Mouse (Mus musculus) limb, embryonic 12.5 days (tissue): ENCODE measurements around the gene Nf1. TPM values are rescaled to one million over a fixed set of nuclear protein-coding genes. Genes with fewer than 3 reads are reported as not detected.

ENCODE experiments used
- ATAC-seq: fragments of 200-750 bp; cut with Nextera tagmentation; 2 replicates; pipeline ENCODE4 v1.8.0; 2017; ENCODE audit warnings: low read depth, moderate TSS enrichment; ENCODE audit not compliant: insufficient number of reproducible peaks, insufficient read depth, low FRiP score, low TSS enrichment
- H3K27ac ChIP-seq: fragments of 300-500 bp; sonication (generic); 2 replicates; pipeline ENCODE4 v1.5.1; 2016; ENCODE audit warnings: mild to moderate bottlenecking, moderate library complexity
- H3K27me3 ChIP-seq: fragments of 300-500 bp; sonication (generic); 2 replicates; pipeline ENCODE4 v1.6.1; 2016; ENCODE audit warnings: mild to moderate bottlenecking, moderate library complexity
- H3K36me3 ChIP-seq: fragments of 300-500 bp; sonication (generic); 2 replicates; pipeline ENCODE4 v1.6.1; 2016; ENCODE audit warnings: mild to moderate bottlenecking, moderate library complexity
- H3K4me1 ChIP-seq: fragments of 300-500 bp; sonication (generic); replicated peaks from 2 replicates; pipeline ENCODE4 v1.6.1; 2016
- H3K4me2 ChIP-seq: fragments of 300-500 bp; sonication (generic); 2 replicates; pipeline ENCODE4 v1.6.1; 2016; ENCODE audit warnings: mild to moderate bottlenecking, moderate library complexity
- H3K4me3 ChIP-seq: fragments of 300-500 bp; sonication (generic); replicated peaks from 2 replicates; pipeline ENCODE4 v1.5.1; 2016; ENCODE audit warnings: mild to moderate bottlenecking
- H3K9ac ChIP-seq: fragments of 300-500 bp; sonication (generic); replicated peaks from 2 replicates; pipeline ENCODE4 v1.6.1; 2016; ENCODE audit warnings: mild to moderate bottlenecking, moderate library complexity
- H3K9me3 ChIP-seq: fragments of 300-500 bp; sonication (generic); 2 replicates; pipeline ENCODE4 v1.6.1; 2016; ENCODE audit warnings: mild to moderate bottlenecking, moderate library complexity
- WGBS: fragments of 180-500 bp; shearing (Covaris S2); methylation state at CpG from one replicate; pipeline ENCODE4 v1.1.7; 2016; 5-methylcytosine and 5-hydroxymethylcytosine counted together
- polyA plus RNA-seq: library from polyadenylated mRNA; unstranded; fragments of >200 nt; fragmentation: Nextera tagmentation; extraction: Ambion mirVana; gene quantifications from 2 replicates; pipeline ENCODE4 v1.2.1, GENCODE M21; 2016

Nf1 gene
- polyA plus RNA-seq, 1 experiment from 2014 or later: 9.3 TPM

GRCm38 (mm10) chr11:79529226-79529625 is 189.7 kb downstream of the Nf1 start:
- H3K36me3 ChIP-seq: peaks cover 48% of the 10 kb centered on the region
- H3K9ac ChIP-seq: no peak overlapping the region
- 92% methylated on average over 6 of the region's 6 CpGs for WGBS
- no peak overlapping the region for H3K4me2 ChIP-seq
- no peaks in the 10 kb centered on the region for H3K9me3 ChIP-seq
- H3K4me1 ChIP-seq: no peaks in the 10 kb centered on the region
- no peaks in the 10 kb centered on the region for H3K27me3 ChIP-seq
- H3K4me3 ChIP-seq: no peak overlapping the region
- no peak for ATAC-seq
- H3K27ac ChIP-seq: no peak overlapping the region

GRCm38 (mm10) chr11:79529736-79530135 is 190.2 kb downstream of the Nf1 start:
- Histone ChIP-seq H3K27me3 (no peaks in the 10 kb centered on the region), H3K4me2 (no peak overlapping the region), H3K27ac (no peak overlapping the region), H3K4me3 (no peak overlapping the region), H3K9ac (no peak overlapping the region), H3K4me1 (no peaks in the 10 kb centered on the region), H3K36me3 (peaks cover 49% of the 10 kb centered on the region), H3K9me3 (no peaks in the 10 kb centered on the region)
- WGBS: 93% methylated on average over 2 of the region's 2 CpGs
- no peak for ATAC-seq

GRCm38 (mm10) chr11:79530333-79530761 is 190.9 kb downstream of the Nf1 start, which contains the start of the genes Evi2 and Evi2a:
Gene Evi2, minus strand, starts transcription at chr11:79530589.
Gene Evi2a, minus strand, starts transcription at chr11:79530609.
- H3K9ac ChIP-seq: no peak within 1 kb of the TSS
- ATAC-seq: no peak
- H3K36me3 ChIP-seq: peaks cover 49% of the 10 kb centered on the region
- no peak within 1 kb of the TSS for H3K27ac ChIP-seq
- H3K4me3 ChIP-seq: no peak within 1 kb of the TSS
- WGBS: 88% methylated on average over 7 of the region's 7 CpGs
- H3K27me3 ChIP-seq: no peaks in the 10 kb centered on the region
- no peaks in the 10 kb centered on the region for H3K9me3 ChIP-seq
- H3K4me1 ChIP-seq: no peaks in the 10 kb centered on the region
- no peak within 1 kb of the TSS for H3K4me2 ChIP-seq

- WGBS: 89% methylated on average over 11 of the region's 11 CpGs
- Histone ChIP-seq H3K4me1 (no peaks in the 10 kb centered on the region), H3K27me3 (no peaks in the 10 kb centered on the region), H3K27ac (no peak overlapping the region), H3K9me3 (no peaks in the 10 kb centered on the region), H3K4me2 (no peak overlapping the region), H3K4me3 (no peak overlapping the region), H3K36me3 (peaks cover 53% of the 10 kb centered on the region), H3K9ac (no peak overlapping the region)
- ATAC-seq: no peak
Measured at GRCm38 (mm10) chr11:79530774-79531173, 191.3 kb downstream of the Nf1 start.

DNA sequence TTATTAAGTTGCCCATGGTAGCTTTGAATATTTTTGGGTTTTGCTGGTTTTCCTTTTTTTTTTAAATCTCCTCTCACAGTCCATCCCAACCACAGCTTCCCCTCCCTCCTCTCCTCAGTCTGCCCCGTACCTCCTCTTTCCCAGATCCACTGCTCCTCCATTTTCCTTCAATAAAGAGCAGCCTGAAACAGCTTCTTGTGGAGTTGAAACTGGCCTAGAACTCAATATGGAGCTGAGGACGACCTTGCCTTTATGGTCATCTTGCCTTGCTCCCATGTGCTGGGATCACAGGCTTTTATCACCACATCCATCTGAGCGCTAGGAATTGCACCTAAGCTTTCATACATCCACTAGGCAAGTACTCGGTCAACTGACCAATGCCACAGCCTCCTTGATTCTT is 192.0 kb downstream of the Nf1 start:
- peaks cover 58% of the 10 kb centered on the region for H3K36me3 ChIP-seq
- H3K4me2 ChIP-seq: no peak overlapping the region
- 89% methylated on average over 4 of the region's 4 CpGs for WGBS
- H3K4me3 ChIP-seq: no peak overlapping the region
- no peak overlapping the region for H3K27ac ChIP-seq
- no peaks in the 10 kb centered on the region for H3K9me3 ChIP-seq
- H3K4me1 ChIP-seq: no peaks in the 10 kb centered on the region
- no peak for ATAC-seq
- no peak overlapping the region for H3K9ac ChIP-seq
- no peaks in the 10 kb centered on the region for H3K27me3 ChIP-seq

DNA sequence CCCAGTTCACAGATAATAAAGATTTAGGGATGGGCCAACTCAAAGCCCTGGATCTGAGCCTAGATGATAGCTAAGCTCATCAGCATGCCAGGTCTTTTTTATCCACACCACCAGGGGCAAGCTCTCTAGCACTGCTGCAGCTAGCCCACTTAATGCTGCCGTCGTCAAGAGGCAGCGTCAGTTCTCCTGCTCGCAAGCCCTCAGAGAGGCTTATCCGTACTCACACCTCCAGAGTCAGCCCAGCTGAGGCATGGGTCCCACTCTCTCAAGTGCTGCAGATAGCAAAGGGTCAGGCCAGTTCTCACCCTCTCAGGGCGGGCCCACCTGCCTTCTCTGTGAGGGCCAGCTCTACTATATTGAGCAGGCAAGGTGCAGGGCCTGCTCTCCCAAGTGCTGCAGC is 193.8 kb downstream of the Nf1 start:
- WGBS: 77% methylated on average over 6 of the region's 6 CpGs
- Histone ChIP-seq H3K4me1 (no peaks in the 10 kb centered on the region), H3K9me3 (no peaks in the 10 kb centered on the region), H3K27me3 (no peaks in the 10 kb centered on the region), H3K36me3 (peaks cover 54% of the 10 kb centered on the region), H3K9ac (no peak overlapping the region), H3K4me3 (no peak overlapping the region), H3K27ac (no peak overlapping the region), H3K4me2 (no peak overlapping the region)
- ATAC-seq: no peak

DNA sequence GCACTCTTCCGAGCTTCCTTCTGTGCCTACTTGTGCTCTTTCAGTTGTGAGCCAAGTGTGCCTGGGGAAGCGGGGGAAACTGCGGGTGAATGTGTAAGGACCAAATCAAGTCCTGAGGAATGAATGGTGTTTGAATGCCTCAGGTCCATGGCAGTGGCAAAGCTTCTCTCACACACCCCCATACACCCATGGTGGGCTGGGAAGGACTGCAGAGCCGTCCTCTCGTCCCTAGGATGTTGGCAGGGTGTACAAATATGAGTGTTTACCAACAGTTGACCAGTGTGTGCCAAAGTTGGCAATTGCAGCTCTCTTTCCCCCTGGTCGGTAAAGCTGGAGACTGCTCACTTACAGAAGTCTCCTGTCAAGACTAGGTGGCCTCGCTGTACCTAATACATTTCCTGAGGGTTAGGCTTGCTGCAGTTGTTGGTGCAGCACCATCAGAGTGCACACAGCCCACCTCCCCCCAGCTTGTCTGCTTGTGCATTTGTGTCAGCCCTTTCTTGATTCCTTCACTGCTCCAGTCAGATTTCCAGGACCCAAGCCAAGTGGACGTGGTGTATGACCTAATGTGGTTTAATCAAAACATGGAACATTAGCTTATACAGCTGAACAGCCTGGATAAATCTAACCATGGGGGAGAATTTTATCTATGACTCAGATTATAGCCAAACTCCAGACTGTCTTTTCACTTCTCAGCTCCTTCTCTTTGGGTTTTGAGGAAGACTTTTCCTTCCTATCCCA is 194.6 kb downstream of the Nf1 start:
- H3K4me1 ChIP-seq: no peaks in the 10 kb centered on the region
- H3K9ac ChIP-seq: no peak overlapping the region
- H3K4me2 ChIP-seq: no peak overlapping the region
- H3K9me3 ChIP-seq: no peaks in the 10 kb centered on the region
- ATAC-seq: no peak
- peaks cover 46% of the 10 kb centered on the region for H3K36me3 ChIP-seq
- no peak overlapping the region for H3K4me3 ChIP-seq
- no peaks in the 10 kb centered on the region for H3K27me3 ChIP-seq
- 90% methylated on average over 8 of the region's 8 CpGs for WGBS
- H3K27ac ChIP-seq: no peak overlapping the region

- H3K27me3 ChIP-seq: no peaks in the 10 kb centered on the region
- no peak overlapping the region for H3K4me3 ChIP-seq
- H3K36me3 ChIP-seq: peaks cover 50% of the 10 kb centered on the region
- ATAC-seq: no peak
- H3K4me1 ChIP-seq: no peaks in the 10 kb centered on the region
- H3K4me2 ChIP-seq: no peak overlapping the region
- H3K9ac ChIP-seq: no peak overlapping the region
- 88% methylated on average over 4 of the region's 4 CpGs for WGBS
- H3K27ac ChIP-seq: no peak overlapping the region
- H3K9me3 ChIP-seq: no peaks in the 10 kb centered on the region
Measured at GRCm38 (mm10) chr11:79535554-79535953, 196.1 kb downstream of the Nf1 start.

GRCm38 (mm10) chr11:79536293-79536692 is 196.8 kb downstream of the Nf1 start:
- WGBS: 95% methylated on average over 3 of the region's 3 CpGs
- H3K27ac ChIP-seq: no peak overlapping the region

DNA sequence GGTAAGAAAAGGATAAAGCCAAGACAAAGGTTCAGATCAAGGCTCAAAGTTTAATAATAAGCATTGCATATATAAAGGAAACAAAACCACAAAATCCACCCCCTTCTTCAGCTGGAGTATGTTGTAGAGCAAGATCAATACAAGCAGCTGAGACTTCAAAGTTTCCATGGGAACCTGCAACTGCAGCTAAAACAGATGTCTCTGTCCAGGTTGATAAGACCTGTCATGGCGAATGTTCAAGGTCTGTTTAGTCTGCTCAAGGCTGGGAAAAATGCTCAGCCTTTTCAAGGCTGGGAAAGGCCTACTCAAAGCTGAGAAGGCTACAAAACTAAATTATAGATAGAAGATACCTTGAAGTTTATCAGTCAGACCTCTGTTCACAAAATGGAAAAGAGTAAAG is 213.1 kb downstream of the Nf1 start:
- Histone ChIP-seq H3K4me1 (no peaks in the 10 kb centered on the region), H3K36me3 (peaks cover 84% of the 10 kb centered on the region), H3K9me3 (no peaks in the 10 kb centered on the region), H3K4me2 (no peak overlapping the region), H3K4me3 (no peak overlapping the region), H3K9ac (no peak overlapping the region), H3K27ac (no peak overlapping the region), H3K27me3 (no peaks in the 10 kb centered on the region)
- ATAC-seq: no peak
- WGBS: 90% methylated on average over 1 of the region's 1 CpGs

More at GRCm38 (mm10) chr11:79536293-79536692, 196.8 kb downstream of the Nf1 start:
- H3K4me3 ChIP-seq: no peak overlapping the region
- no peak overlapping the region for H3K9ac ChIP-seq
- H3K36me3 ChIP-seq: peaks cover 51% of the 10 kb centered on the region
- ATAC-seq: no peak
- no peak overlapping the region for H3K4me2 ChIP-seq
- H3K9me3 ChIP-seq: no peaks in the 10 kb centered on the region
- no peaks in the 10 kb centered on the region for H3K27me3 ChIP-seq
- no peaks in the 10 kb centered on the region for H3K4me1 ChIP-seq

- H3K27ac ChIP-seq: no peak overlapping the region
- no peak for ATAC-seq
- 91% methylated on average over 4 of the region's 4 CpGs for WGBS
- H3K4me1 ChIP-seq: no peaks in the 10 kb centered on the region
- H3K9me3 ChIP-seq: no peaks in the 10 kb centered on the region
- H3K36me3 ChIP-seq: peaks cover 87% of the 10 kb centered on the region
- no peaks in the 10 kb centered on the region for H3K27me3 ChIP-seq
- no peak overlapping the region for H3K4me3 ChIP-seq
- no peak overlapping the region for H3K9ac ChIP-seq
- no peak overlapping the region for H3K4me2 ChIP-seq
Measured at GRCm38 (mm10) chr11:79560536-79560935, 221.0 kb downstream of the Nf1 start.

DNA sequence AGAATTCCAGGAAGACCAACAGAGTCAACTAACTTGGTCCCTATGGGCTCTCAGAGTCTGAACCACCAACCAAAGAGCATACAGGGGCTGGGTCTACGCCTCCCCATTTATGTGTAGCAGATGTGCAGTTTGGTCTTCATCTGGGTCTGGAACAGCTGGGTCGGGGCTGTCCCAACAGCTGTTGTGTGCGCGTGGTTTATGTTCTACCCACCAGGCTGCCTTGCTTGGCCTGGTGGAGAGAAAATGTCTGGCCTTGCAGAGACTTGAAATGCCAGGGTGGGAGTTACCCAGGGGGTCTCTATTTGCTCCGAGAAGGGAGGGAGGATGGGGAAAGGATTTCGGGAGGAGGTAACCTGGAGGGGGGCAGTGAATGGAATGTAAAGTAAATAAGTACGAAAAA is 224.0 kb downstream of the Nf1 start:
- Histone ChIP-seq H3K9me3 (no peaks in the 10 kb centered on the region), H3K36me3 (peaks cover 90% of the 10 kb centered on the region), H3K4me2 (no peak overlapping the region), H3K27me3 (no peaks in the 10 kb centered on the region), H3K4me3 (no peak overlapping the region), H3K27ac (no peak overlapping the region), H3K4me1 (no peaks in the 10 kb centered on the region), H3K9ac (no peak overlapping the region)
- no peak for ATAC-seq
- 83% methylated on average over 7 of the region's 7 CpGs for WGBS
